Mouse (Mus musculus): ENCODE measurements at regions not wholly inside any gene's neighbourhood (a gene's known extent, or its start where the extent isn't known, plus 50 kb on each side); places are given as distances from the start of the nearest gene placed in this dataset.

DNA sequence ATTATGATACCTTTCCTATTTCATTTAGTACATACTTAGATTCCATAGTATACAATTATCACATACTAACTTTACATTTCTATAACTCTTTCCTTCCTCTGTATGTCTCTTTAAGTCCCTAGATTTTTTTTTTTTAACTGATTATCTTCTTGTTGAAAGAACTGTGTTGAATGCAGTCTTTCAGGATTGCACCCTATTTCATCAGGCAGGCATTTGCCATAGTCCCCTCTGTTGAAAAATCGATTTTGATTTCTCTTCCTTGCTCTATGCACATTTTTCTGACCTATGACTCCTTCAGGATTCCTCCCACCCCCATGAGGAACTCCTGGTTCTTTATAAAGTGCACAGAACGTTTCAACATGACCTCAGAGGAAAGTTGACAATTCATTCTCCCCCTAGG is 183.2 kb upstream of the Sox11 start:
- no peak for ATAC-seq (ENCODE audit: insufficient number of reproducible peaks, low FRiP score, low TSS enrichment)

GRCm38 (mm10) chr12:27513253-27513652 is 170.9 kb upstream of the Sox11 start:
- no peak for ATAC-seq (ENCODE audit: insufficient number of reproducible peaks, low FRiP score, low TSS enrichment)

DNA sequence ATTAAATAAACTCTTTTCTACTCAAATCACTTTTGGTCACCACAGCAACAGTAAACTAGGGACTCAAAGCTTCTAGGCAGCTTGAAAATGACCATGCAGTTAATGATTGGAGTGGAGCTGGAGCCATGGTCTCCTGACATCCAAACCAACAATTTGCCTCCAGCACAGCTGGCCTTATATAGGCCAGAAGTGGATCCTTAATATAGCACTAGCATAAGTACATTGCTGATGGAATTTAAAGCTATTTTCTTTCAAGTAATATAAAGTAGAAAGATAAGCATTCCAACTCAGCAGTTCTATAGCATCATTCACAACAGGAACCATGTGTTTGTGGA is 165.8 kb upstream of the Sox11 start:
- ATAC-seq (ENCODE audit: insufficient number of reproducible peaks, low FRiP score, low TSS enrichment): no peak

DNA sequence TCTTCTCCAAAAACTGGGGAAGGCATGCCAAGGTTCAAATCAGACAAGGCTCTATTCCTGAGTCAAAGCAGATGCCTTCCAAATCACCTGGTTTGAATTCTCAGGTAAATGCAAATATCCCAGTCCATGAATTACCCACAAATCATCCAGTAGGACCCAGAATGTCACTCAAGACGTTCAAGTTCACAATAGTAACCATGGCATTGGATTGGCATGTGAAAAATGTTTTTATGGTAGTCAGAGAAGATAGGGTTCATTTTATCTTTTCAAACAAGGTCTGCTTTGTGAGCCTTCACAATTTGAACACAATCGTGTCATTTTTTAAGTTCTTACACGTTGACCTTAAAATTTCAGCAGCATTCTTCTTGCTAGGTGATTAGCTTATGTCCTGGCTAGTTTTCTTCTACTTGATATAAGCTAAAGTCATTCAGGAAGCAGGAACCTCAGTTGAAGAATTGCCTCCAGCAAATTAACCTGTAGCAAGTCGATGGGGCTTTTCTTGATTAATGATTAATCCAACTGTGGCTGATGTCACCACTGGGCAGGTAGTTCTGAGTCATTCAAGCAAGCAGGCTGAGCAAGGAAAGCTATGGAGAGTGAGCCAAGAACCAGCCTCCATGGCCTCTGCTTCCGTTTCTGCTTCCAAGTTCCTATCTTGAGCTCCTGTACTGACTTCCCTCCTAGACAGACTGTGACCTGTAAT is 165.3 kb upstream of the Sox11 start:
- no peak for ATAC-seq (ENCODE audit: insufficient number of reproducible peaks, low FRiP score, low TSS enrichment)

DNA sequence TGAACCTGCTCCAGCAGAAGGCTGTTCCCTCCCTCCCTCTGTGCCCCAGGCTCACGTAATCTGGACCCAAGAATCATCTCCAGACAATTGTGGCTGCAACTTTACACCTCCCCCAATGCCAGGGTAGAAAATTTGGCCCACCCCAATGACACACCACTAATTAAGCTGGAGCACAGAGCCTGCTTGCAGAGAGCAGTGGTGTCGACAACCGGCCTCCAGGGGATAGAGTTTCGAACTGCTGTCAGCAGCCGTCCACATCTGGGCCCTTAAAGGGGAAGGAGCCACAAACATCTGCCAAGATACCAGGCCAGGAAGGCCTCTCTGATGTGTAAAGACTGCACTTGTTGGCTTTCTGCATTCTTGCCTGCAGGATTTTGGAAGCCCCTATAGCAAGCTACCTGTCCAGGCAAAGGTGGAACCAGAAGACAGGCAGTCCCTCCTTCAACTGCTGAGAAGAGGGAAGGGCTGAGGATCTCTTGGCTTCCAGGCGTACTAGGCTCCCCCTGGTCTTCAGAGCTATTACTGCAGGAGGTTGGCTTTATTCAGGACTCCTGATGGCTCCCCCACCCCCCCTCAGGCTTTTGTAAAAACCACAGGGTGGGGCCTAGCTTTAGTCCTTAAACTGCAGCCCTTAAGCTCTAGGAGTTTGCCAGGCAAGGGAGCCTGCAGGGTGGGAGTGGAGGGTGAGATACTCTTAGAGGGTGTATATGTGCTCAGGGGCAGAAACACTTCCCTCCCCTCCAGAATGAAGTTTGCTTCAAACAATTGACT is 160.5 kb upstream of the Sox11 start:
- ATAC-seq (ENCODE audit: insufficient number of reproducible peaks, low FRiP score, low TSS enrichment): no peak

- ATAC-seq (ENCODE audit: insufficient number of reproducible peaks, low FRiP score, low TSS enrichment): no peak
Measured at GRCm38 (mm10) chr12:27500516-27500915, 158.1 kb upstream of the Sox11 start.

- ATAC-seq (ENCODE audit: insufficient number of reproducible peaks, low FRiP score, low TSS enrichment): no peak
Measured at GRCm38 (mm10) chr12:27499276-27499675, 156.9 kb upstream of the Sox11 start.

- ATAC-seq (ENCODE audit: insufficient number of reproducible peaks, low FRiP score, low TSS enrichment): no peak
Measured at GRCm38 (mm10) chr12:27496826-27497557, 154.6 kb upstream of the Sox11 start.

DNA sequence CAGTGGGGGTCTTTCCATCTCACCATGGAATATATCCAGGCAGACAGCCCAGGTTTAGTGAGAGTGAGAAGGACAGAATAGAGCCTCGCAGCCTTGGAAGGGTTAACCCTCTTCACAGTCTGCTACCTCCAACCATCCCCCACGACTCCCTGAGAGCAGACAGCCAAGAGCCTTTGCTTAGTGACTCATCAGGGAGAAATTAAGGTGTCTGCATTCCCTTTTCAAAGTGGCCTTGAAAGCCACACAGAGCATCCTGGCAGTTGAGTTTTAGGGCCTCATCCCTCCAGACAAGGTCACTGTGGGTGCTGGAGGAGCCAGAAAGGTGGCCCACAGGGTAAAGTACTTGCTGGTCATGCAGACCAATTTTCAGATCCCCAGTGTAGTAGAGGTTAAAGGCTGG is 149.9 kb upstream of the Sox11 start:
- no peak for ATAC-seq (ENCODE audit: insufficient number of reproducible peaks, low FRiP score, low TSS enrichment)

DNA sequence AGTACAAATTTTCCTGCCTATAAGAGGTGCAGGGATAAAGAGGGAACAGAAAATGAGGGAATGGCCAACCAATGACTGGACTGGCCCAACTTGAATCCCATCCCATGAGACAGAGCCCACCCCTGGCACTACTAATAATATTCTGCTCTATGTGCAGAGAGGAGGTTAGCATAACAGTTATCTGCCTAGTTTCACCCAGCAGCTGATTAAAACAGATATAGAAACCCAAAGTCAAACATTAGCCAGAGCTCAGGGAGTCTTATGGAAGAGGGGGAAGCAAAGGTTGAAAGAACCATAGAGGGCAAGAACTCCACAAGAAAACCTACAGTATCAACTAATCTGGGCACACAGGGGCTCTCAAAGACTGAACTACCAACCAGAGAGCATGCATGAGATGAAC is 138.9 kb upstream of the Sox11 start:
- ATAC-seq (ENCODE audit: insufficient number of reproducible peaks, low FRiP score, low TSS enrichment): no peak

GRCm38 (mm10) chr12:27479601-27480001 is 137.2 kb upstream of the Sox11 start:
- ATAC-seq (ENCODE audit: insufficient number of reproducible peaks, low FRiP score, low TSS enrichment): 0 out of 2 replicates have a peak, but pooled peaks have one; percentile 15

GRCm38 (mm10) chr12:27474631-27475030 is 132.3 kb upstream of the Sox11 start:
- no peak for ATAC-seq (ENCODE audit: insufficient number of reproducible peaks, low FRiP score, low TSS enrichment)

GRCm38 (mm10) chr12:27471557-27471956 is 129.2 kb upstream of the Sox11 start:
- ATAC-seq (ENCODE audit: insufficient number of reproducible peaks, low FRiP score, low TSS enrichment): no peak

- no peak for ATAC-seq (ENCODE audit: insufficient number of reproducible peaks, low FRiP score, low TSS enrichment)
Measured at GRCm38 (mm10) chr12:27470346-27470745, 128.0 kb upstream of the Sox11 start.

DNA sequence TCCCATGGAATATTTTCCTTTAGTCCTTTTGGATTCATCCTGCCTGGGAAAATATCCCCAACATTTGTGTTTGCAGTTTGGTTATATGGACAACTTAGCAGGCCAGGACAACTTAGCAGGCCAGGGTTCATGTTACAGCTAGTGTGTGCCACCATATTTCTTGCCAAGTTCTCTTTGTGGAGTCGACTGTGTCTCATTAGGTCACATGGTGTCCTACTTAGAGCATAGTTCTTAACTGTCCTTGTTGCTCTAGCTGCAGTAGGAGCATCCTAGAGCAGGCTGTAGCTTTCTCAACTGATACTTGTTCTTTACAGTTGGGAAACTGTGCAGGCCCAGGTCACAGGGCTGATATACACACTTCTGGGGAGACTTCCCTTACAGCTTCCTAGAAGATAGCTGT is 126.4 kb upstream of the Sox11 start:
- ATAC-seq (ENCODE audit: insufficient number of reproducible peaks, low FRiP score, low TSS enrichment): no peak

- no peak for ATAC-seq (ENCODE audit: insufficient number of reproducible peaks, low FRiP score, low TSS enrichment)
Measured at GRCm38 (mm10) chr12:27468141-27468540, 125.8 kb upstream of the Sox11 start.

GRCm38 (mm10) chr12:27465499-27466150 is 123.3 kb upstream of the Sox11 start:
- ATAC-seq (ENCODE audit: insufficient number of reproducible peaks, low FRiP score, low TSS enrichment): no peak

GRCm38 (mm10) chr12:27458674-27459073 is 116.3 kb upstream of the Sox11 start:
- no peak for ATAC-seq (ENCODE audit: insufficient number of reproducible peaks, low FRiP score, low TSS enrichment)

DNA sequence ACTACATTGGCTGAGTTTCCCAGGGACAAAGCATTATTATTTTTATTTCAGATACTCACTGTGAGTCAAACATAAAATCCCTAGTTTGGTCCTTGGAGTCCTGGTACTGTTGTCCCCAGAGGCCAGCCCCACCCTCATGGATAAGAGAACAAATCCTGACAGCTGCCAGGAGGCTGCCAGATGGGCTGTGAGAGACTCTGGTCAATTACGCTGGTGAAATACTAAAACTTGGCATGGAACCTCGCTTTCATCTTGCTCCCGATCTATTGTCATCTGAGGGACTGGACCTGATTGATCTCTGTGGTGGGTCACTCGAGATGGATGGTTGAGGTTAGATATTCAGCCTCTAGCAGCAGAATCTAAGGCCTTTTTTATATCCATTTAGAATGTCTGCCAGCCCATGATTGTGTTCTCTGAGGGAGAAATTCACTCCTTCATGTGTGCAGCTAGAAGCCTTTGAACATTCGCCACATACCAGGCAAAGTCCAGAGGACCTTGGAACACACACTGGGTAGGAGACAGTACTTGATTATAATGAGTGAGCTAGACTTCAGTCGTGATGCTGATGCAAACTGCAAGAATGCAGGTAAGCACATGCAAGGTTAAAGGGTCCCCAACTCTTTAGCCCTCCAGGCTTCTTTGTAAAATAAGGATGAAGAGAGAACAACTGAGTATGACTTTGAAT is 95.4 kb upstream of the Sox11 start:
- ATAC-seq (ENCODE audit: insufficient number of reproducible peaks, low FRiP score, low TSS enrichment): no peak

DNA sequence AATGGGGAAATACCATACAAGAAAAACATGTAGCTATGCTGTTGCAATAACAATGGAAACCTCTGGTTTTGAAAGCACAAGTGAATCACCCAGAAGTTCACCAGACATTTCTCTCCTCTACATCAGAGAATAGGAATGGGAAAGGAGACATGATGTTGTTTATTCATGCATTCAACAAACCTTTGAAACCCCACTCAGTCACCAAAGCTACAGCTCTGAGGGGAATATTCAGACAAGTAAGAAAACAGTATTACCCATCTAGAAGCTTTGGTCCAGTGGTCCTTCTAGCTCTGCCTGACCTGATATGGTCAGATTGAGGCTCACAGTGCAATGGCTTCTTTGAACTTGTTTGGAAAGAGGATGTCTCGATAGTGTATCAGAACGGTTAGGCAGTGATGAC is 89.0 kb upstream of the Sox11 start:
- no peak for ATAC-seq (ENCODE audit: insufficient number of reproducible peaks, low FRiP score, low TSS enrichment)

Measured in cerebellum, adult (tissue).